Mouse (Mus musculus): ENCODE measurements around the gene 4931409K22Rik.

The 4931409K22Rik gene

DNA sequence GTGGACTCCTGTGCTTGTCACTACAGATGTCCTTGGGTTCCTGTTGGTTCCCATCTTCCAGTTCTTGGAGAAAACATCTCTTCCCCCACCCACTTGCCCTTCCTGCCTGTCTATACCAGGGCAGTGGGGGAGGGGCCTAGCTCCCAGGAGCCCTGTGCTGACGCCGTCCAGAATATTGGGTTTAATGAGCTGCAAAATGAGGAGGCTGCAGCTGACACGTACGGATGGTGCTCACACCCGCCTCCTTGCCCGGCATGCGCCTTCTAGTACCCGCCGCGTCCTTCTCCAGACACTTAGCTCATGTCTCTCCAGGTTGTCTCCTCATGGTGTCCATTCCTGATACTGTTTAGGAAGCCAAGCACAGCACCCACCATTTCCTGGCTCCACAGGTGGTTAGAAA, 57.5 kb downstream of the 4931409K22Rik start:
- DNase-seq (ENCODE audit: low spot score in 2 of 2), result no peak

DNA sequence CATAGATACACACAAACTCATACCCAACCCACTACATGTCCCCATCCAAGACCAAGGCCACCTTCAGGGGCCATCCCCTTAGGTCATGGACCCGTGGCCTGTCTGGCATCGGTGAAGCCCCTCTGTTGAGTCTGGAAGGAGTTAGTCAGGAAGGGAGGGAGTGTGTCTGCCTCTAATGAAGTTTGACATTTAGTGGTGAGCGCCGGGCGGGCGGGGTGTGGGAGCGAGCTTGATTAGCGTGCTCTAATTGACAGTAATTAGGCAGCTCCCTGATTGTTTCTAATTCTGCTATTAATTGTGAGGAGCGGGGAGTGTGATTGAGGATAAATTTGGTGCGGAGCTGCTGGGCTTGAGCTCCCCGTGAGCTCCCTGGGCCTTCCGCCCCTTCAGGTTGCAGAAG, 59.1 kb downstream of the 4931409K22Rik start:
- DNase-seq (ENCODE audit: low spot score in 2 of 2), result no peak

DNA sequence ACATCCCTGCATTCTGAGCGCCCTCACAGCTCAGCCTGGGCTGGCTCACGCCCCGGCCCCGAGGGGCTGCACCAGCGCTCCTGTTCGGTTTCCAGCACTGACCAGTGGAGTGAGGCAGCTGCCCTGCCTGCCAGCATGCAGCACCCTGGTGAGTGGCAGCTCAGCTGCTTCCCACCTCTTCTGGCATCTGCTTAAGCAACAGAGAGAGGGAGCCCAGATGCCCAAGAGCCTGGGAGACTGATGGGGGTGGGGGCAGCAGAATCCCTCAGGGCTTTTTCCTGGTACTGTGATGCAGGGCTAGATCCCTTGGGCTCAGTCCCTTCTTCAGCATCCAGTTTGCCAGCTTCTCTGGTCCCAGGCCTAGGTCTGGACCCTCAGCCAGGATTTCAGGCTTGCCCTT, 59.9 kb downstream of the 4931409K22Rik start:
- no peak for DNase-seq (ENCODE audit: low spot score in 2 of 2)

DNA sequence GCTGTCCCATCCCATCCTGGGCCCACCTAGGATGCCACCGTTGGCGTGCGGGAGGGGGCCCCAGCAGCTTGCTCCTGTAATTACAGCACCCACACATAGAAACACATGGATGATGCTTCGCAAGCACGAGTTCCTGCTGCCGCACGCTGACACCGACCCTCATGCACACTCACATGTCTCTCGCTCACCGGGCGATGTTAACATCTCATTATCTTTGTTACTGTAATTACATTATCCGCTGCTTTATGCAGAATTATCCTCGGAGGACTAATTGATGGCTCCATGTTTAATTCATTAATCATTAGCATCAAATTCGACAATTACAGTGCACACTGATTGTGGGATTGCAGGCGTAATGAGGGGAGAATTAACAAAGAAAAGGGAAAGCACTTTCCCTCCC, 61.6 kb downstream of the 4931409K22Rik start:
- no peak for DNase-seq (ENCODE audit: low spot score in 2 of 2)

Data from spleen, postnatal 14 days (tissue).